10 mouse cellular contexts compared by ENCODE assay signal in genomic region chr13:21253040-21253439, GRCm38 (mm10). TPM values are rescaled to one million over a fixed set of nuclear protein-coding genes. Genes with fewer than 3 reads are reported as not detected.
DNase-seq lines count a peak whose midpoint lies in the region; ATAC-seq and TF ChIP-seq lines count a peak whose summit lies in the region.
"Had no signal": no experiment of that assay in that cellular context is flagged by ENCODE, and none has a peak within 500 bp of the region (broad histone marks: within the 10 kb centered on the region; RNA-seq: fewer than 3 reads in every experiment).

No protein-coding gene starts in this region.

- H3K9ac ChIP-seq in lung, embryonic 14.5 days, result no peak overlapping the region
- peak overlapping the region; percentile 49 for H3K9ac ChIP-seq in forebrain, embryonic 14.5 days (ENCODE audit: low read length)
- no peak overlapping the region; the same call in 1 of the 2 replicates for H3K9ac ChIP-seq in liver, embryonic 14.5 days (replicated peaks)
- no peak overlapping the region for H3K9ac ChIP-seq in stomach, embryonic 15.5 days

- H3K4me3 ChIP-seq in lung, embryonic 14.5 days (ENCODE audit: low read depth, low read length), result peak overlapping the region; percentile 48
- H3K4me3 ChIP-seq in forebrain, embryonic 14.5 days (ENCODE audit: low read depth, low read length), result peak overlapping the region; percentile 42
- peak overlapping the region in 1 of 2 experiments; percentile 61; a peak in 2 of 4 replicates for H3K4me3 ChIP-seq in liver, embryonic 14.5 days (ENCODE audit: insufficient read depth in 1 of 2, low read depth in 2 of 2, low read length in 2 of 2)
- peak overlapping the region; percentile 44; the same call in 1 of the 2 replicates for H3K4me3 ChIP-seq in stomach, embryonic 15.5 days (replicated peaks)

- no peaks in the 10 kb centered on the region for H3K36me3 ChIP-seq in lung, embryonic 14.5 days (ENCODE audit: insufficient read depth)
- no peaks in the 10 kb centered on the region for H3K36me3 ChIP-seq in forebrain, embryonic 14.5 days (ENCODE audit: control insufficient read depth, insufficient read depth, low read length)
- no peaks in the 10 kb centered on the region for H3K36me3 ChIP-seq in liver, embryonic 14.5 days (replicated peaks; ENCODE audit: control insufficient read depth, insufficient read depth, low read depth)
- H3K36me3 ChIP-seq in stomach, embryonic 15.5 days, result no peaks in the 10 kb centered on the region

- no peak overlapping the region for H3K27ac ChIP-seq in lung, embryonic 14.5 days (ENCODE audit: low read depth)
- no peak overlapping the region for H3K27ac ChIP-seq in forebrain, embryonic 14.5 days (ENCODE audit: low read depth, low read length)
- no peak overlapping the region for H3K27ac ChIP-seq in liver, embryonic 14.5 days
- H3K27ac ChIP-seq in stomach, embryonic 15.5 days, result no peak overlapping the region

- peak overlapping the region; percentile 75 for H3K4me2 ChIP-seq in lung, embryonic 14.5 days
- H3K4me2 ChIP-seq in forebrain, embryonic 14.5 days (ENCODE audit: low read length), result peak overlapping the region; percentile 51
- peak overlapping the region; percentile 67 for H3K4me2 ChIP-seq in liver, embryonic 14.5 days (ENCODE audit: low read depth)
- peak overlapping the region; percentile 70 for H3K4me2 ChIP-seq in stomach, embryonic 15.5 days

- H3K4me1 ChIP-seq in lung, embryonic 14.5 days (ENCODE audit: insufficient read depth), result no peaks in the 10 kb centered on the region
- H3K4me1 ChIP-seq in forebrain, embryonic 14.5 days (ENCODE audit: control insufficient read depth, insufficient read depth, low read length), result 0 out of 2 replicates have a peak, but pooled peaks cover 3% of the 10 kb centered on the region
- peaks cover 0 to 10% of the 10 kb centered on the region in 2 experiments; a peak in 2 of 4 replicates for H3K4me1 ChIP-seq in liver, embryonic 14.5 days (replicated peaks; ENCODE audit: control insufficient read depth in 2 of 2, insufficient read depth in 2 of 2, low read length in 1 of 2)
- 0 out of 2 replicates have a peak, but pooled peaks cover 2% of the 10 kb centered on the region for H3K4me1 ChIP-seq in stomach, embryonic 15.5 days

- no peaks in the 10 kb centered on the region; the same call in 1 of the 2 replicates for H3K27me3 ChIP-seq in lung, embryonic 14.5 days (ENCODE audit: insufficient read depth, low read length)
- H3K27me3 ChIP-seq in forebrain, embryonic 14.5 days (replicated peaks; ENCODE audit: control insufficient read depth, insufficient read depth, low read length), result no peaks in the 10 kb centered on the region; the same call in 1 of the 2 replicates
- H3K27me3 ChIP-seq in liver, embryonic 14.5 days (ENCODE audit: control insufficient read depth, insufficient read depth, low read length), result peaks cover 6% of the 10 kb centered on the region
- H3K27me3 ChIP-seq in stomach, embryonic 15.5 days (replicated peaks), result peaks cover 4% of the 10 kb centered on the region; the same call in 1 of the 2 replicates

- TF ChIP-seq CTCF in lung, embryonic 14.5 days (IDR thresholded peaks at IDR 0.05; ENCODE audit: low read depth), result no peak
- TF ChIP-seq CTCF in liver, embryonic 14.5 days (IDR thresholded peaks at IDR 0.05; ENCODE audit: low read depth), result no peak

- 19% methylated on average over 5 of the region's 5 CpGs for WGBS in lung, embryonic 14.5 days
- WGBS in forebrain, embryonic 14.5 days, result 17% methylated on average over 5 of the region's 5 CpGs
- WGBS in liver, embryonic 14.5 days (ENCODE audit: insufficient replicate concordance), result 40% methylated on average over 5 of the region's 5 CpGs
- 30% methylated on average over 5 of the region's 5 CpGs for WGBS in stomach, embryonic 15.5 days

- H3K9me3 ChIP-seq in lung, embryonic 14.5 days (ENCODE audit: low read depth, low read length), result no peaks in the 10 kb centered on the region
- no peaks in the 10 kb centered on the region for H3K9me3 ChIP-seq in forebrain, embryonic 14.5 days (replicated peaks; ENCODE audit: control insufficient read depth, low read length)
- H3K9me3 ChIP-seq in liver, embryonic 14.5 days (ENCODE audit: control insufficient read depth, low read length), result no peaks in the 10 kb centered on the region
- H3K9me3 ChIP-seq in stomach, embryonic 15.5 days, result no peaks in the 10 kb centered on the region

- no peak for ATAC-seq in lung, embryonic 14.5 days (ENCODE audit: insufficient read depth)
- ATAC-seq in forebrain, embryonic 14.5 days, result no peak
- no peak for ATAC-seq in liver, embryonic 14.5 days (ENCODE audit: insufficient read depth)
- ATAC-seq in stomach, embryonic 15.5 days (ENCODE audit: insufficient read depth, low FRiP score, low read depth), result no peak

- no peak for TF ChIP-seq EP300 in liver, embryonic 14.5 days (IDR thresholded peaks at IDR 0.05; ENCODE audit: low read depth)

- DNase-seq in lung, embryonic 14.5 days, result no peak
- DNase-seq in lung, adult 18-20 months, result no peak
- peak; percentile 14 for DNase-seq in forebrain, embryonic 14.5 days (ENCODE audit: low spot score)
- DNase-seq in liver, embryonic 14.5 days (ENCODE audit: low read depth in 3 of 3, low spot score in 3 of 3), result no peak
- no peak for DNase-seq in adrenal gland, adult (ENCODE audit: inconsistent age in 2 of 2, low spot score in 1 of 2)
- DNase-seq in frontal cortex, postnatal 36 days (ENCODE audit: low spot score in 2 of 2), result no peak
- no peak for DNase-seq in urinary bladder, postnatal 4 days (ENCODE audit: low spot score in 2 of 2)
- DNase-seq: kidney, postnatal 4 days; thymus, postnatal 25 days had no signal

RNA-seq across cellular contexts. Expression of gene Gpx5, which starts 39.5 kb away (rescaled TPM):
- not detected in 2 replicates for polyA plus RNA-seq in lung, embryonic 14.5 days (2014; fragmentation: Nextera tagmentation; extraction: Ambion mirVana)
- polyA plus RNA-seq in forebrain, embryonic 14.5 days (2014; fragmentation: Nextera tagmentation; extraction: Ambion mirVana), result not detected in 2 replicates
- not detected in 2 replicates for polyA plus RNA-seq in liver, embryonic 14.5 days (2012; rRNA removed)
- not detected in 2 replicates for polyA plus RNA-seq in liver, embryonic 14.5 days (2014; fragmentation: Nextera tagmentation; extraction: Ambion mirVana)
- polyA plus RNA-seq in stomach, embryonic 15.5 days (2015; fragmentation: Nextera tagmentation; extraction: Ambion mirVana), result not detected in 2 replicates

RNA-seq across cellular contexts. Expression of gene Gpx6, which starts 58.9 kb away (rescaled TPM):
- polyA plus RNA-seq in lung, embryonic 14.5 days (2014; fragmentation: Nextera tagmentation; extraction: Ambion mirVana), result not detected in 2 replicates
- polyA plus RNA-seq in forebrain, embryonic 14.5 days (2014; fragmentation: Nextera tagmentation; extraction: Ambion mirVana), result not detected in 2 replicates
- polyA plus RNA-seq in liver, embryonic 14.5 days (2012; rRNA removed), result 0.02 TPM in 1 of 2 replicates, not detected in the other
- polyA plus RNA-seq in liver, embryonic 14.5 days (2014; fragmentation: Nextera tagmentation; extraction: Ambion mirVana), result not detected in 2 replicates
- not detected in 2 replicates for polyA plus RNA-seq in stomach, embryonic 15.5 days (2015; fragmentation: Nextera tagmentation; extraction: Ambion mirVana)
